Mouse (Mus musculus) Patski (cell line): ENCODE results near the gene Arfgef2. TPM values are rescaled to one million over a fixed set of nuclear protein-coding genes. Genes with fewer than 3 reads are reported as not detected.

Source experiments
- ATAC-seq: fragments of 100-300 bp; one replicate; pipeline ENCODE4 v1.8.0; 2021
- CTCF ChIA-PET: fragments of 350-600 bp; sonication (Branson Sonifier 250); formaldehyde crosslinking; loops from one replicate; lab custom pipeline; 2022; ENCODE audit warnings: inconsistent platforms; lab: Charles Lee
- POLR2A ChIA-PET: fragments of 350-600 bp; sonication (Branson Sonifier 250); formaldehyde crosslinking; loops from one replicate; lab custom pipeline; 2022; ENCODE audit warnings: antibody characterized with exemption, inconsistent platforms; lab: Charles Lee
- DNase-seq: peaks from one replicate; pipeline ENCODE4 v3.0.0-alpha.2; 2011; ENCODE audit warnings: low read depth, low spot score
- H3K27me3 ChIP-seq: fragments of 371-371 bp; one replicate; pipeline ENCODE4 v1.5.1; 2021
- CTCF ChIP-seq: fragments of 100-300 bp; IDR thresholded peaks from one replicate; pipeline ENCODE4 v1.5.1; 2021
- in situ Hi-C: fragments of 300-500 bp; cut with MboI; formaldehyde crosslinking; loops from 3 replicates; pipeline ENCODE4 v1.11.1; 2018; ENCODE audit warnings: low pct_unique_long_range_greater_than_20kb, mixed read lengths
- polyA plus RNA-seq: library from polyadenylated mRNA; unstranded; gene quantifications from one replicate; pipeline ENCODE4 v1.2.3, GENCODE M21; 2021

Gene Arfgef2
- polyA plus RNA-seq, 1 experiment from 2014 or later = 34.1 TPM

DNA sequence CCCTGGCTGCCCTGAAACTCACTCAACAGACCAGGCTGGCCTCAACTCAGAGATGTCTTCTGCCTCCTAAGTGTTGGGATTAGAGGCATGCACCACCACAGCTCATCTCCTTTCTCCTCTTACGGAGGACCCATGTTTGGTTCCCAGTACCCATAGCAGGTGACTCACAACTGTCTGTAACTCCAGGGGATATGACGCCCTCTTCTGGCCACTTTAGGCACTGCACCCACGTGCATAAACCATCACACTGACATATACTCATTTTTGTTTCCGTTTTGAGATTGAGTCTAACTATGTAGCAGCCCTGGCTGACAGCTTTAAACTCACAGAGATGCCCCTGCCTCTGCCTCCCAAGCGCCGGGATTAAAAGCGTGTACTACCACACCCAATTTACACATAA lies 46.9 kb downstream of the Arfgef2 start:
- ATAC-seq (no peak), DNase-seq (no peak)
- H3K27me3 ChIP-seq = no peaks in the 10 kb centered on the region
- in situ Hi-C loops = no loop called here
- POLR2A ChIA-PET = no interaction called here
- TF ChIP-seq CTCF = peak; percentile 72
- CTCF ChIA-PET = interaction anchor here (1.2 kb wide), 1 partner anchor 11 kb away, joined by 3 read pairs; no protein-coding TSS in a partner anchor

- POLR2A ChIA-PET = no interaction called here
- DNase-seq (no peak), ATAC-seq (no peak)
- CTCF ChIA-PET = no interaction called here
- no peak for TF ChIP-seq CTCF
- no peaks in the 10 kb centered on the region for H3K27me3 ChIP-seq
- in situ Hi-C loops = no loop called here
Observed at GRCm38 (mm10) chr2:166855771-166856170, 50.4 kb downstream of the Arfgef2 start.

- in situ Hi-C loops = no loop called here
- ATAC-seq = no peak
- TF ChIP-seq CTCF = no peak
- CTCF ChIA-PET = no interaction called here
- DNase-seq = no peak
- POLR2A ChIA-PET = no interaction called here
- H3K27me3 ChIP-seq = no peaks in the 10 kb centered on the region
Observed at GRCm38 (mm10) chr2:166856366-166856765, 51.0 kb downstream of the Arfgef2 start.

DNA sequence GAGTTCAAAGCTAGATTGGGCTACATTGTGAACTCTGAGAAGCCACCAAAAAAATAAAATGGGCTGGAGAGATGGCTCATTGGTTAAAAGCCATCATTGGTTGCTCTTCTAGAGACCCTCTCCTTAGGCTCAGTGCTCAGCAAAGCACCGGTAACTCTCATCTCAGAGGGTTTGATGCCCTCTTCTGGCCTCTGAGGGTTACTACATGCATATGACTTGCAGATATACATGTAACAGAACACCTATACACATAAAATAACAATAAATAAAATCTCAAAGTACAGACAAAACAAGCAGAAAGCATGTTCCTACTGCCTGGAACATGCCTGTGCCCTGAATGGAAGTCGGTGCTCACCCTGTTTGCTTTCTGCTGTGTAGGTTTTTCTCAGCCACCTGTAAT lies 51.7 kb downstream of the Arfgef2 start:
- POLR2A ChIA-PET = no interaction called here
- H3K27me3 ChIP-seq = no peaks in the 10 kb centered on the region
- CTCF ChIA-PET = no interaction called here
- in situ Hi-C loops = no loop called here
- DNase-seq = no peak
- no peak for ATAC-seq
- no peak for TF ChIP-seq CTCF

- ChIA-PET POLR2A (interaction anchor here (0.5 kb wide), 1 partner anchor 1291 kb away, joined by 3 read pairs; no protein-coding TSS in a partner anchor), CTCF (interaction anchor here (1.6 kb wide), 1 partner anchor 9 kb away, joined by 4 read pairs; no protein-coding TSS in a partner anchor)
- ATAC-seq (no peak), DNase-seq (no peak)
- TF ChIP-seq CTCF = no peak
- H3K27me3 ChIP-seq = no peaks in the 10 kb centered on the region
- in situ Hi-C loops = no loop called here
Observed at GRCm38 (mm10) chr2:166859214-166859613, 53.8 kb downstream of the Arfgef2 start.

DNA sequence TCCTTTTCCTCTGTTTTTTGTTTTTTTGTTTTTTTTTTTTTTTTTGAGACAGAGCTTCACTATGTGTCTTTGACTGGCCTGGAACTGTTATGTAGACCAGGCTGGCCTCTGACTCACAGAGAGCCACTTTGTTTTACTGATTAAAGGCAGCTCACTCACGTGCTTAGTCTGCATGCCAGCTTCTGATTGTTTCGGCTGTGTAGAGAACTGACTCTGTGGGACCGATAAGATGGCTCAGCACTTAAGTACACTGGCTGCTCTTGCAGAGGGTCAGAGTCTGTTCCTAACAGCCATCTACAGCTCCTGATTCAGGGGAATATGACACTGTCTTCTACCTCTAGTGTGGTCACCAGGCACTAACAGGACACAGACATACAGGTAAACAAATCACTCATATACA lies 57.1 kb downstream of the Arfgef2 start:
- CTCF ChIA-PET = interaction anchor here (1.6 kb wide), 1 partner anchor 270 kb away, joined by 3 read pairs; no protein-coding TSS in a partner anchor
- TF ChIP-seq CTCF = no peak
- no peak for ATAC-seq
- H3K27me3 ChIP-seq = no peaks in the 10 kb centered on the region
- POLR2A ChIA-PET = no interaction called here
- no peak for DNase-seq
- in situ Hi-C loops = no loop called here

- POLR2A ChIA-PET = no interaction called here
- DNase-seq (no peak), ATAC-seq (no peak)
- CTCF ChIA-PET = no interaction called here
- in situ Hi-C loops = no loop called here
- no peaks in the 10 kb centered on the region for H3K27me3 ChIP-seq
- TF ChIP-seq CTCF = no peak
Observed at GRCm38 (mm10) chr2:166865476-166865875, 60.1 kb downstream of the Arfgef2 start.

GRCm38 (mm10) chr2:166870271-166870865 lies 65.0 kb downstream of the Arfgef2 start:
- DNase-seq (peak; percentile 13), ATAC-seq (no peak)
- no peaks in the 10 kb centered on the region for H3K27me3 ChIP-seq
- CTCF ChIA-PET = no interaction called here
- TF ChIP-seq CTCF = no peak
- in situ Hi-C loops = no loop called here
- POLR2A ChIA-PET = no interaction called here

DNA sequence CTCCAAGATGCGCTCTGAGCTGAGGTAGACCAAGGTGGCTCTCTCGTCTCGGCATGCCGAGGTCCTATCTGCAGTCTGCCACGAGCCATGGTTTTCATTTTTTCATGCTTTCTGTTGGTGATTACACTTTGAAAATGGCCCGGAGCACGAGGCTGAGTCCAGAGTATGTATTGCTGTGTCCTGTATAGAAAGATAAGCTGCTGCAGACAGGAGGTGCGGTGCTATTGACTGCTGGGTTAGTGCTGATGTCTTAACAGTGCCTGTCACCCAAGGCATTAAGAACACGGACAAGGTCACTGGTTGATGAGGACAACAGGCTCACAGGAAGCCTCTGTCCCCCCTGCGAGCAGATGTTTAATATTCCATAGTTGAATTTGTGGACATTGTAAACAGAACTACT lies 65.5 kb downstream of the Arfgef2 start:
- TF ChIP-seq CTCF = no peak
- ChIA-PET CTCF (no interaction called here), POLR2A (no interaction called here)
- in situ Hi-C loops = no loop called here
- H3K27me3 ChIP-seq = no peaks in the 10 kb centered on the region
- no peak for DNase-seq
- ATAC-seq = no peak

DNA sequence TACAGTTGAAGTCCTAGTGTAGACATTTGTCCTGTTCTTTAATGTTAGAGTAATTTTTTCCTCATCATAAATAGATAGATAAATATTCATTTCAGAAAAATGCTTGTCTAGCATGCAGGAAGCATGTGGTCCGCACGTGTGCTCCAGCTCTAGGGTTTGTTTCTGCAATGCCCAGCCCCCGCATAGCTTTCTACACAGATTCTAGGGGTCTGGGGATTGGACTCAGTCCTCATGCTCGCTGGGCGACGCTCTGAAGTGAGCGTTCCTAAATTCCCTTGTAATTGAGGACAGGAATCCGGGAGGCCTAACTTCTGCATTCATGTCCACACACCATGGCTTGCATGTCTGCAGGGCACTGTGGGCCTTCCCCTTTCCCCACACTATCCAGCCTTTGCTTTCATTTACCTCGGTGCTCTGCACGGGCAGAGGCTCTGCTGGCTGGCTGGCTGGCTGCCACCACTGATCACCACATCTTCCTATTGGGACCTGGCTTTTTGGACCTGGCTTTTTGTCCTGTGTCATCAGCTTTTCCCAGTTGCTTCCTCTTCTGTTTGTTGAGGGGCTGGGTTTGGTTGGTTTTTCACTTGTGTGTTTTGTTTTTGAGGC lies 69.4 kb downstream of the Arfgef2 start:
- ChIA-PET POLR2A (no interaction called here), CTCF (no interaction called here)
- ATAC-seq (no peak), DNase-seq (no peak)
- no peaks in the 10 kb centered on the region for H3K27me3 ChIP-seq
- no peak for TF ChIP-seq CTCF
- in situ Hi-C loops = no loop called here

DNA sequence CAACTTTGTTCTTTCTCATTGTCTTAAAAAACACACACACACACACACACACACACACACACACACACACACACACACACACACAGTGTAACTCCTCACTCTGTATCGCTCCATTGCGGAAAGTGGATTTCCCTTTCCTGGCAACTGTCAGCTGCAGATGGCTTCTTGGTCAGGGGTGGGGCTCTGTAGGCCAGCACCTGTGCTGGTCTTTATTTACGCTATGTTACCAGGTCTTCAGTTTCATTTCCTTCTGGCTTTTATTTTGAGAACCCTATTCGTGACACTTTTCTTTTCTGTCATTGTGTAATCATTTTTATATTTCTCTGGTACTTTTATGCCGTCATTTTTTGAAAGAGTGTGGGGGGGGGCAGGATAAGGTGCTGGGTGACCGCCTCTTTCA lies 70.2 kb downstream of the Arfgef2 start:
- no peaks in the 10 kb centered on the region for H3K27me3 ChIP-seq
- ChIA-PET CTCF (no interaction called here), POLR2A (no interaction called here)
- in situ Hi-C loops = no loop called here
- no peak for TF ChIP-seq CTCF
- ATAC-seq (no peak), DNase-seq (no peak)
